Mouse (Mus musculus): ENCODE measurements around the gene Gjb2.

- TF ChIP-seq CTCF (IDR thresholded peaks at IDR 0.05; ENCODE audit: insufficient read depth, low read length) (no peak), POLR2A (IDR thresholded peaks at IDR 0.05; ENCODE audit: borderline replicate concordance, extremely low read depth, low read depth, low read length) (no peak)
Observed at GRCm38 (mm10) chr14:57104106-57105023, at the start of gene Gjb2.

All from lung, adult 2 months (tissue).